Mouse (Mus musculus): ENCODE results near the gene Rab11a. TPM values are rescaled to one million over a fixed set of nuclear protein-coding genes. Genes with fewer than 3 reads are reported as not detected.

Gene Rab11a
- polyA plus RNA-seq, 1 experiment = 60.1 TPM

GRCm38 (mm10) chr9:64701651-64702050 lies 35.9 kb downstream of the Rab11a start:
- Histone ChIP-seq H3K36me3 (ENCODE audit: control insufficient read depth, insufficient read depth, low read length) (no peaks in the 10 kb centered on the region), H3K4me1 (replicated peaks; ENCODE audit: control insufficient read depth, insufficient read depth, low read length) (0 out of 2 replicates have a peak, but pooled peaks cover 2% of the 10 kb centered on the region), H3K4me3 (ENCODE audit: control insufficient read depth, insufficient read depth, low read length) (no peak overlapping the region), H3K27me3 (ENCODE audit: control insufficient read depth, insufficient read depth, low read length) (no peaks in the 10 kb centered on the region), H3K27ac (ENCODE audit: control insufficient read depth, insufficient read depth, low read length) (no peak overlapping the region)
- no peak for DNase-seq
- TF ChIP-seq CTCF (IDR thresholded peaks at IDR 0.05; ENCODE audit: borderline replicate concordance, control insufficient read depth, extremely low read depth, insufficient read depth, low read length, poor library complexity) = no peak
- no peak for TF ChIP-seq POLR2A (IDR thresholded peaks at IDR 0.05; ENCODE audit: control insufficient read depth, extremely low read depth, insufficient read depth, low read length, poor library complexity)
- 95% methylated on average over 1 of the region's 1 CpGs for WGBS

GRCm38 (mm10) chr9:64700451-64701311 lies 36.9 kb downstream of the Rab11a start:
- Histone ChIP-seq H3K4me1 (replicated peaks; ENCODE audit: control insufficient read depth, insufficient read depth, low read length) (0 out of 2 replicates have a peak, but pooled peaks cover 2% of the 10 kb centered on the region), H3K4me3 (ENCODE audit: control insufficient read depth, insufficient read depth, low read length) (no peak overlapping the region), H3K36me3 (ENCODE audit: control insufficient read depth, insufficient read depth, low read length) (no peaks in the 10 kb centered on the region), H3K27ac (ENCODE audit: control insufficient read depth, insufficient read depth, low read length) (no peak overlapping the region), H3K27me3 (ENCODE audit: control insufficient read depth, insufficient read depth, low read length) (no peaks in the 10 kb centered on the region)
- WGBS = 95% methylated on average over 4 of the region's 4 CpGs
- no peak for DNase-seq
- TF ChIP-seq POLR2A (IDR thresholded peaks at IDR 0.05; ENCODE audit: control insufficient read depth, extremely low read depth, insufficient read depth, low read length, poor library complexity) (no peak), CTCF (IDR thresholded peaks at IDR 0.05; ENCODE audit: borderline replicate concordance, control insufficient read depth, extremely low read depth, insufficient read depth, low read length, poor library complexity) (no peak)

DNA sequence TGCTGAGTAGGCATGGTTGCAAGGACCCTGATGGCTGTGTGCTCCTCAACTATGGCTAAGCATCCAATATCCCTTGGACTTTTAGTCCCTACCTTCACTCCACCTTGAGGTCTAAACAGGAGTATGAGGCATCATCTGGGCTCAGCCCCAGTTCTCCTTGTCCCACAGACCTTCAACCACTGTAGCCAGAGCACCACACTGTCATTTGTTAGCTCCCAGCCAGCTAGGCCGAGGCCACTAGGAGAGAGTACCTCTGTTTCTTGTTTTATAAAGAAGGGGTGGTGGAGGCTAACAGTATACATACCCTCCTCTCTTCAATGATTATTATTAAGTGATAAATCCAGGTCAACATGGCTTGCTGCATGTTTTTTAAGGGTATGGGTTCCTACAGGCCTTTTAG lies 39.0 kb downstream of the Rab11a start:
- 95% methylated on average over 1 of the region's 1 CpGs for WGBS
- Histone ChIP-seq H3K27me3 (ENCODE audit: control insufficient read depth, insufficient read depth, low read length) (no peaks in the 10 kb centered on the region), H3K27ac (ENCODE audit: control insufficient read depth, insufficient read depth, low read length) (no peak overlapping the region), H3K4me1 (replicated peaks; ENCODE audit: control insufficient read depth, insufficient read depth, low read length) (0 out of 2 replicates have a peak, but pooled peaks cover 2% of the 10 kb centered on the region), H3K36me3 (ENCODE audit: control insufficient read depth, insufficient read depth, low read length) (no peaks in the 10 kb centered on the region), H3K4me3 (ENCODE audit: control insufficient read depth, insufficient read depth, low read length) (no peak overlapping the region)
- DNase-seq = no peak
- TF ChIP-seq CTCF (IDR thresholded peaks at IDR 0.05; ENCODE audit: borderline replicate concordance, control insufficient read depth, extremely low read depth, insufficient read depth, low read length, poor library complexity) = no peak
- TF ChIP-seq POLR2A (IDR thresholded peaks at IDR 0.05; ENCODE audit: control insufficient read depth, extremely low read depth, insufficient read depth, low read length, poor library complexity) = no peak

DNA sequence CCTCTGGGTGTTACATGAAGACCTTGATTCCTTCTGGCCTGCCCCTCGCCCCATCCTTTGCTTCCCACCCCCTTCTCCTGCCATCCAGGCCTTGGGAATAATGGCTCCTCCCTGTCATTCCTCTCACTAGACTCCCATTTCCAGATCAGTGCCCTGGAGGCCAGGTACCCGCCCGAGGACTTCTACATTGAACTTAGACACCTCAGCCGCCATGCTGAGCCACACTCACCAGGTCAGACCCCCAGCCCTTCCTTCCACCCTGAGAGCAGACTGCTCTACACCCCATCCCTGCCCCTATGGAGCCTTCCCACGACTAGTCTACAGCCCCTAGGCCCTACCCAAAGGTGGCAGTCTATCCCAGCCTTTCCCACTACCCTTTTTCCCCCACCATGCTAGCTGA lies 39.9 kb downstream of the Rab11a start:
- Histone ChIP-seq H3K27me3 (ENCODE audit: control insufficient read depth, insufficient read depth, low read length) (no peaks in the 10 kb centered on the region), H3K4me3 (ENCODE audit: control insufficient read depth, insufficient read depth, low read length) (no peak overlapping the region), H3K4me1 (replicated peaks; ENCODE audit: control insufficient read depth, insufficient read depth, low read length) (no peaks in the 10 kb centered on the region), H3K27ac (ENCODE audit: control insufficient read depth, insufficient read depth, low read length) (no peak overlapping the region), H3K36me3 (ENCODE audit: control insufficient read depth, insufficient read depth, low read length) (no peaks in the 10 kb centered on the region)
- TF ChIP-seq POLR2A (IDR thresholded peaks at IDR 0.05; ENCODE audit: control insufficient read depth, extremely low read depth, insufficient read depth, low read length, poor library complexity) (no peak), CTCF (IDR thresholded peaks at IDR 0.05; ENCODE audit: borderline replicate concordance, control insufficient read depth, extremely low read depth, insufficient read depth, low read length, poor library complexity) (no peak)
- WGBS = 98% methylated on average over 5 of the region's 5 CpGs
- DNase-seq = no peak

GRCm38 (mm10) chr9:64697006-64697405 lies 40.6 kb downstream of the Rab11a start:
- WGBS = 100% methylated on average over 1 of the region's 1 CpGs
- no peak overlapping the region for H3K27ac ChIP-seq (ENCODE audit: control insufficient read depth, insufficient read depth, low read length)

DNA sequence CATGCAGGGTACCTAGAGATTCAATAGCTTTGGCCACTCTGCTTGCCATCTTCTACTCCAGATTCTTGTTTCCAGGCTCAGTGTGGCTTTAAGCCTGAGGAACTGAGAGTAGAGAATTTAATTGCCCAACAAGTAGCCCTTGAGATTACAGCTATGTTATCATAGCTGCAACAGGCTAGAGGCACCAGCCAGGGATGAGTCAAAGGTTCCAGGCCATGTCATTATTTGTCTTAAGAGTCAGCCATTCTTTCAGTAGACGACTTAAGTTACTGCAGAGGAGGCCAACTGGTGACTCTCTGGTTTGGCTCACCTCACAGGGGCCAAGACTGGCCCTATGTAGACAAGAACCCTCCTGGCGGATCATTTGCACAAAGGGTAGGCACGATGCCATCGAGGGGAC lies 41.2 kb downstream of the Rab11a start:
- Histone ChIP-seq H3K4me3 (ENCODE audit: control insufficient read depth, insufficient read depth, low read length) (no peak overlapping the region), H3K4me1 (replicated peaks; ENCODE audit: control insufficient read depth, insufficient read depth, low read length) (no peaks in the 10 kb centered on the region), H3K27ac (ENCODE audit: control insufficient read depth, insufficient read depth, low read length) (no peak overlapping the region), H3K36me3 (ENCODE audit: control insufficient read depth, insufficient read depth, low read length) (no peaks in the 10 kb centered on the region), H3K27me3 (ENCODE audit: control insufficient read depth, insufficient read depth, low read length) (no peaks in the 10 kb centered on the region)
- no peak for DNase-seq
- WGBS = 97% methylated on average over 4 of the region's 4 CpGs
- TF ChIP-seq CTCF (IDR thresholded peaks at IDR 0.05; ENCODE audit: borderline replicate concordance, control insufficient read depth, extremely low read depth, insufficient read depth, low read length, poor library complexity) = no peak

More at GRCm38 (mm10) chr9:64697006-64697405, 40.6 kb downstream of the Rab11a start:
- H3K4me1 ChIP-seq (replicated peaks; ENCODE audit: control insufficient read depth, insufficient read depth, low read length) = no peaks in the 10 kb centered on the region
- H3K36me3 ChIP-seq (ENCODE audit: control insufficient read depth, insufficient read depth, low read length) = no peaks in the 10 kb centered on the region
- no peak for DNase-seq
- no peak for TF ChIP-seq CTCF (IDR thresholded peaks at IDR 0.05; ENCODE audit: borderline replicate concordance, control insufficient read depth, extremely low read depth, insufficient read depth, low read length, poor library complexity)
- no peak for TF ChIP-seq POLR2A (IDR thresholded peaks at IDR 0.05; ENCODE audit: control insufficient read depth, extremely low read depth, insufficient read depth, low read length, poor library complexity)
- H3K4me3 ChIP-seq (ENCODE audit: control insufficient read depth, insufficient read depth, low read length) = no peak overlapping the region
- no peaks in the 10 kb centered on the region for H3K27me3 ChIP-seq (ENCODE audit: control insufficient read depth, insufficient read depth, low read length)
